Mouse (Mus musculus) adrenal gland, adult 2 months (tissue): ENCODE data around the gene 5530401A14Rik. TPM values are rescaled to one million over a fixed set of nuclear protein-coding genes. Genes with fewer than 3 reads are reported as not detected.

Experiments used
- DNase-seq: peaks from one replicate; pipeline ENCODE4 v3.0.0; 2021
- polyA plus RNA-seq: library from polyadenylated mRNA; depleted of rRNA; stranded (reverse); fragments of >200 nt; gene quantifications from 2 replicates; pipeline ENCODE4 v1.2.3, GENCODE M21; 2012; rRNA removed
- total RNA-seq, 2 experiments: library from RNA; stranded (reverse); gene quantifications; 2 replicates each; pipeline ENCODE4 v1.2.3; 2021

The 5530401A14Rik gene
- total and polyA plus RNA-seq, 3 experiments: 0.09 TPM; not detected in 2

- DNase-seq: no peak
These were observed 65.9 kb downstream of the 5530401A14Rik start for GRCm38 (mm10) chr11:81926393-81926792.

- peak; percentile 66 for DNase-seq
These were observed 77.0 kb downstream of the 5530401A14Rik start for GRCm38 (mm10) chr11:81937516-81937915.

DNA sequence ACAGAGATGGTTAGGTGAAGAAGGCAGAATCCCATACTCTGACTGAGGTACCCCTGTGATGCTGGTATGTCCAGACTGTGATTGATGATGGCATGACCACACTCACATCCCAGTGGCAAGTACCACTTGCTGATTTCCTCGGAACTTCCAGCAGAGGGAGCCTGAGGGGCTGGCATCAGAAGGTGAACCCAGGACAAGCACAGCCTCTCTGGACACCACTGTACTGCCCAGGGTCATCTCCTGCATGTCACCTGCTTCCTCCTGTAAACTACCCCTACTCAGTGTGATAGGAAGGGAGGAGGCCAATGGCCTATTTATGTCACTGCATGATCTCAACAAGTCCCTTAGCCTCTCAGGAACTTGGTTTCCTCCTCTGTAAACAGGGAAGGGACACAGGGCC is 80.5 kb downstream of the 5530401A14Rik start:
- peak; percentile 69 for DNase-seq

DNA sequence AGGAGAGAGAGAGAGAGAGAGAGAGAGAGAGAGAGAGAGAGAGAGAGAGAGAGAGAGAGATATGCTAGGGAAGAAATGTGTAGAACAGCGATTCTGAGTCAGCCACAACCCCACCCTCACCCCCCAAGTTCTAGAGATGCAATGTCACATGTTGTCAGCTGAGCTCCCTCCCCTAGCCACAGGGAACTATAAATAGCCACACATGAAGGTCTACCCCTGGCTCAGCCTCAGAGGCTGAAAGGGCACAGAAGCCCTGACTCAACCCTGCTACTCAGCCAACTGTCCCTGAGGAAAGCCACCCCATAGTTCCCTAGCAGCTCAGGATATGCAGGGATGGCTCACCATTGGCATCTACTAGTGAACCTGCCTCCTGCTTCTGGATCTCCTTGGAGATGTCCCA is 81.7 kb downstream of the 5530401A14Rik start:
- peak; percentile 89 for DNase-seq

Other genes with a start within 250 kb of the 5530401A14Rik start
- 1 to 10 TPM; 2.1 to 2.7 TPM for gene Asic2, start 107.8 kb downstream of the 5530401A14Rik start, total RNA-seq
- gene Asic2, start 107.8 kb downstream of the 5530401A14Rik start, polyA plus RNA-seq: 1.9 and 3.3 TPM in 2 replicates
- 1 to 10 TPM in 1 of 2 experiments, under 1 TPM in 1; 0.98 to 2.0 TPM for gene Ccl2, start 174.9 kb downstream of the 5530401A14Rik start, total RNA-seq
- gene Ccl2, start 174.9 kb downstream of the 5530401A14Rik start, polyA plus RNA-seq: 4.1 and 5.5 TPM in 2 replicates
- gene Gm17268, start 177.9 kb downstream of the 5530401A14Rik start, total RNA-seq: not detected
- gene Gm17268, start 177.9 kb downstream of the 5530401A14Rik start, polyA plus RNA-seq: not detected in 2 replicates
- gene Ccl7, start 185.0 kb downstream of the 5530401A14Rik start, total RNA-seq: 1 to 10 TPM in 1 of 2 experiments, under 1 TPM in 1; 0.49 to 2.9 TPM
- gene Ccl7, start 185.0 kb downstream of the 5530401A14Rik start, polyA plus RNA-seq: 0.28 and 0.48 TPM in 2 replicates
- gene Ccl11, start 197.2 kb downstream of the 5530401A14Rik start, total RNA-seq: 10 to 100 TPM in 1 of 2 experiments, 1 to 10 TPM in 1; 5.2 to 13.8 TPM
- gene Ccl11, start 197.2 kb downstream of the 5530401A14Rik start, polyA plus RNA-seq: 3.3 and 3.5 TPM in 2 replicates
- gene Ccl12, start 241.2 kb downstream of the 5530401A14Rik start, total RNA-seq: not detected
- gene Ccl12, start 241.2 kb downstream of the 5530401A14Rik start, polyA plus RNA-seq: 0.26 and 0.31 TPM in 2 replicates